Mouse (Mus musculus): ENCODE results near the gene Fam160b1.

GRCm38 (mm10) chr19:57413170-57413569 is 52.7 kb downstream of the Fam160b1 start:
- no peak for TF ChIP-seq HCFC1 (IDR thresholded peaks at IDR 0.05; ENCODE audit: borderline replicate concordance, insufficient read depth, low read length)
- no peak for TF ChIP-seq ZC3H11A (IDR thresholded peaks at IDR 0.05; ENCODE audit: borderline replicate concordance, low read depth, low read length)
- TF ChIP-seq ZNF384 (IDR thresholded peaks at IDR 0.05; ENCODE audit: low read depth, low read length), result no peak
- no peak for TF ChIP-seq CHD2 (IDR thresholded peaks at IDR 0.05; ENCODE audit: low read depth, low read length)
- TF ChIP-seq MAFK (IDR thresholded peaks at IDR 0.05; ENCODE audit: insufficient read depth, low read depth, low read length), result no peak

Data from ES-E14 (cell line).